Mouse (Mus musculus) common myeloid progenitor, adult 5-6 weeks (primary cell): ENCODE results near the gene Mfsd14a. TPM values are rescaled to one million over a fixed set of nuclear protein-coding genes. Genes with fewer than 3 reads are reported as not detected.
A peak's percentile ranks its signal among the peaks of the same experiment; 100 is the strongest.
"Not testable (repeated sequence)": the region's sequence is repeated elsewhere in the genome, so short reads cannot be mapped to it uniquely, and the experiment has no call there.

ENCODE experiments used
- ATAC-seq: replicated peaks from 2 replicates; pipeline ENCODE4 v1.8.0; 2016; ENCODE audit warnings: low read depth, mild to moderate bottlenecking, moderate TSS enrichment, inconsistent platforms; ENCODE audit not compliant: poor library complexity, severe bottlenecking
- total RNA-seq: library from RNA; stranded (forward); fragments of 200-1000, 187-1606 nt; gene quantifications from 2 replicates; pipeline ENCODE4 v1.2.3, GENCODE M21; 2017

Gene Mfsd14a
- total RNA-seq: 84.3 and 91.0 TPM in 2 replicates

DNA sequence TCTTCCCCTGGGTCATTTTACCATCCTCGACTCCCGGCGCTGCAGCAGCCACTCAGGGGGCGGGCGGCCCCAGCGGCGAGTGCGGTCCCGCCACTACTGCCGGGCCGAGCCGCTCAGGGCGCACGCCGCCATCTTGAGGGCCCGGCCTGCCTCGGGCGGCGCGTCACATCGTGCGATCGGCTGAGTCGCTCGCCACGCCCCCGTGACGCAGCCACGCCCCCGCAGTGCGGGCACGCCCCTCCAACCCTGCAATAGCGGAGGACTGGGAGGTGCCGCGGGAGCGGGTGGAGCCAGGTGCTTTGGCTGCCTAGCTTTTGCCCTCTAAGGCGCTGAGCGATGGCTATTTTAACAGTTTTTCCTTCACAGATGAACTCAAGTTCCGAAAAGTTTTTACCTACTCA is at the start of gene Mfsd14a:
Gene Mfsd14a (minus strand): TSS at position 215 of the 401 bp plus-strand sequence.
- peak; percentile 94 for ATAC-seq

DNA sequence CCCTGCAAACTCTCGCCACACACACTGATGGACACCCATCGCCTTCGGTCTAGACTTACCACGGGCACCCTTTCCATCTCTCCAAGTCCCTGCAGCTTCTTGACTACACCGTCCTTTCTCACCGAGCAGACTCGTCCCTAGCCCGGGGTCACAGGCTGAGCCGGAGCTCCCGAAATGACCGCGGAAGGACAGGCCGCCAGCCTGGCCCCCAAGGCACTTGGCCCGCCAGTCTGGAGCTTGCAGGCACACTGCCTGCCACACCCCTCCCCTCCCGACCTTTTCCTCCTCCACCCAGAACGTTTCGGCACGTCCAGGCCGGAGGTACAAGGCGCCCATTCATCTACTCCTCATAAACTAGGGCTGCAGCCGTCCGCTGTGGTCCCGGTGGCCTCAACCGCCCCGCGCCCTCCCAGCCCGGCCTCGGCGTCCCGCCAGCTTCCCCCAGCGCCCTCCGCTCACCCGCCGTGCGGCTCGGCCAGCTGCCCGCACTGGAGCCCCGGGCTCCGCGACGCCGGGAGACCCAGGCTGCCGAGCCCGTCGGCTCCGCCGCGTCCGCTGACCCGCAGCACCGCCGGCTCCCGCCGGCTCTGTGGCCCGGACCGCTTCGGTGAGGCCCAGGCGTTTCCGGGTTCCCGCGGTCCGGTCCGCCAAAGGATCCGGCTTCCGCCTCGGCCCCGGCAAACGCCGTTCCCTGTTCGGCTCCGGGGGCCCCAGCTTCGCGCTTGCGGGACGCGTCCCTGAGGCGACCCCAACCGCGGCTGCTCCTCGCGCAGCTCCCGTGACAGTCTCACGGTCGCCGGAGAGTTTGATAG is 49.4 kb upstream of the Mfsd14a start:
- ATAC-seq: peak; percentile 81

- ATAC-seq: peak; percentile 42
These were observed 48.5 kb upstream of the Mfsd14a start for GRCm38 (mm10) chr3:116710941-116711340.

DNA sequence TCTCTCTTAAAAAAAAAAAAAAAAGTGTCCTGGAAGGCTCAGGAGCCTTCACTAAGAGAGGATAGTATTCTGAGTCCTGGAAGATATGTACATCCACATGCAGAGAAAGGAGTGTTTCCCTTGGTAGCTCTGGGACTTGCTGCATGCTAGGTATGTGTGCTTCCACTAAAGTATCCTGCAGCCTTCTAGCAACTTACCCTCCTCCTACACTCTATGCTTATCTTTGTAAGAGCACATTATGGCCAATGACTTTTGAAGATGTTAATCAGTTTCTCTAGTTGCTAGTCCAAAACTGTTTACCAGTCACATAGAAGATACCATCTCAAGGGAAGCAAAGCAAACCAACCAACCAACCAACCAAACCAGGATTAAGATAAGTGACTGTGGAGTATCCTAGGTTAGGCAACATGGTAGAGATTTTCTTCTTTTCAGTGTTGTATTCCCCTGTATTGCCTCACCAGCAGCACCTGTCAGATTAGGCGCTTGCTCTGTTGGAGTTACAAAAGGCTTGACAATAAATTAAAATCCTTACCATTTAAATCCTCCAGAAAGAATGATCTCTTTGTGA is 43.2 kb upstream of the Mfsd14a start:
- ATAC-seq: no peak

GRCm38 (mm10) chr3:116703835-116704234 is 41.4 kb upstream of the Mfsd14a start:
- ATAC-seq: no peak

GRCm38 (mm10) chr3:116702647-116703272 is 40.3 kb upstream of the Mfsd14a start:
- no peak for ATAC-seq

GRCm38 (mm10) chr3:116701601-116702000 is 39.1 kb upstream of the Mfsd14a start:
- 0 out of 2 replicates have a peak, but pooled peaks have one; percentile 36 for ATAC-seq

DNA sequence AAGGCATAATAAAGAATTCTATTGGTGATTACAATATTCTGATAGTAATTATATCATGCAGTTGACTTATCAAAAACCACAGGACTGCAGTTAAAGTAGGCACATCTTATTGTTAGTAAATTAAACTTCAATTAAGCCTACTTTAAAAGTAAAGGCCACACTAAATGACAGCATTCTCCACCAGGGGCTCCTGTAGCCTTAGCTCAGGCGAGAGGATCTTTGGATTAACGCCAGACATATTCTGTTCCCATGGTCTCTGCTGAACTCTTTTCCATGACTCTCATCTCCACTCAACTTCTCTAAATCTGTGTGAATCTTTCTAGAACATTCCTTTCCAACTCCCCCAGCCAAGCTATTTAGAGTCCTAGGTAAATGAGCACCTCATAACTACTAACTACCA is 36.3 kb upstream of the Mfsd14a start:
- peak; percentile 45; the same call in 1 of the 2 replicates for ATAC-seq

- ATAC-seq: no peak
These were observed 33.1 kb upstream of the Mfsd14a start for GRCm38 (mm10) chr3:116695666-116695985.

- no peak for ATAC-seq
These were observed 32.6 kb upstream of the Mfsd14a start for GRCm38 (mm10) chr3:116694955-116695665.

DNA sequence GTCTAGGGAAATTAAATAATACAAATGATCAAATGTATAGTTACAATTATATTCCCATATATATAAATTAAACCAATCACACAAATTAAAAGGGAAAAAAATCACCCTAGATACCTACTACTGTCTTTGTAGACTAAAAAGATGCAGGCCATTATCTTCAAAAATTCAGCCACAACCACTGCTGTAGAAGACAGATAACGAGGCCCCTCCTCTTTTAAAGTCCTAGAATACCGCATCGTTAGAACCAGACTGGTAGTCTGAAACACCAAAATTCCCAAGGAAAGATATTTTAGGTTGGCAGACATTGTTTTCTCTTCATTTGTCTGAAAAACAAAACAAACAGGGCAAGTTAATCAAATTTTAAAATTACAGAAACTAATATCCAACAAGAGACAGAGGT is 31.8 kb upstream of the Mfsd14a start:
- ATAC-seq: peak; percentile 82

GRCm38 (mm10) chr3:116681160-116681559 is 18.7 kb upstream of the Mfsd14a start, which contains the start of gene Gm43191:
Gm43191 (minus strand) TSS chr3:116681260.
- no peak for ATAC-seq

DNA sequence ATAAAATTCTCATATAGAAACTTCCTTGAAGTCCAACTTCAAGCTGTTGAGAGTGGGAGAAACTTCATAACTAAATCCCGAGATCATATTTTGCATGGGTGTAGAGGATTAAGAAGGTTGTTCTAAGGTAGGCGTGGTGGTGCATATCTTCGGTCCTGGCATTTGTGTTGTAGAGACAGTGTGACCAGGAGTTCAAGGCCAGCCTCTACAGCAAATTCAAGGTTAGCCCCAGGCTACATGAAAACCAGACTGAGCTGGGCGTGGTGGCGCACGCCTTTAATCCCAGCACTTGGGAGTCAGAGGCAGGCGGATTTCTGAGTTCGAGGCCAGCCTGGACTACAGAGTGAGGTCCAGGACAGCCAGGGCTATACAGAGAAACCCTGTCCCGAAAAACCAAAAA is 1.8 kb upstream of the Mfsd14a start:
- ATAC-seq: not testable (repeated sequence)

GRCm38 (mm10) chr3:116661870-116662414 is 535 bp downstream of the Mfsd14a start:
- ATAC-seq: peak; percentile 39

DNA sequence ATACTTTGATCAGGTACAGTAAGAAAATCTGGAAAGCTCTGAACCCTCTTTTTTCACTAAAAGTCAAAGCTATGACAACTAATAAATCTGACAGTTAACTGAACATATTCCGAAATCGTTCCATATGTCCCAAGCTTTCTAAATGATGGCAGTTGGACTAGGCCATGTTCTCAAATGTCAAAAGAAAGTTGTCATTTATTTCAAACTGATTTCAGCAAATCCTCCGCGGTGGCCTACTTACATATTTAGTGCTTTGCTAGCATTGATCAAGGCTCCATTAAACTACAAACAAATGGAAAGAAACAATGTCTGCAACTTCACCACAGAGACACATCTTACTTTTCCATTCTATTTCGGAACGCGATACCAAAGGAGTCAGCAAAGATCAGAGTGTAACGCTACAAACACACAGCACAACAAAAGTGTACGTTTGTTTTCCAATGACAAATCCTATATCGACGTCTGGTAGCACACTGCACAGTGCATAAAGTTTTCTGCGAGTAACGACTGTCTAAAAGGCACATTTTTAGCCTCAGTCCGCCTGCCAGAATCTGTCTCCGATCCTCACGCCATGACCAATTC is 1.1 kb downstream of the Mfsd14a start:
- no peak for ATAC-seq

DNA sequence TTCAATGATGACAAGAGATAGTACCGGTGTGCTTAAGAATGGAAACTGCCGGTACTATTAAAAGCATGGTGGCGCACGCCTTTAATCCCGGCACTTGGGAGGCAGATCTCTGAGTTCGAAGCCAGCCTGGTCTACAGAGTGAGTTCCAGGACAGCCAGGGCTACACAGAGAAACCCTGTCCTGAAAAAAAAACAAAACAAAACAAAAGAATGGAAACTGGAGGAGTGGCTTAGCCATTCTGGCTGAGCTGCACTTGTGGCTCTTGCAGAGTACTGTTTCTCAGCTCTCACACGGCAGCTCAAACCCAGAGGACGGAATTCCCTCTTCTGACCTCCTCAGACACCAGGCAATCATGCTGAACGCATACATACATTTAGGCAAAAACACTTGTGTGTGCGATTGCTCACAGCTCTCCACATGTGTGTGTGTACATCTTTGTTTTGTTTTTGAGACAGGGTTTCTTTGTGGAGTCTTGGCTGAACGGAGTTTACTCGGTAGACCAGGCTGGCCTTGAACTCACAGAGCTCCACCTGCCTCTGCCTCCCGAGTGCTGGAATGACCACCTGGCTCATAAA is 2.5 kb downstream of the Mfsd14a start:
- ATAC-seq: no peak

- no peak for ATAC-seq
These were observed 3.4 kb downstream of the Mfsd14a start for GRCm38 (mm10) chr3:116658928-116659565.

- ATAC-seq: no peak
These were observed 6.1 kb downstream of the Mfsd14a start for GRCm38 (mm10) chr3:116656184-116656965.
